In genomic region chr2:38783364-38783763, GRCm38 (mm10) we compare ENCODE assay signal across 20 mouse cellular contexts.
A peak's percentile ranks its signal among the peaks of the same experiment; 100 is the strongest.
DNase-seq lines count a peak whose midpoint lies in the region; ATAC-seq and TF ChIP-seq lines count a peak whose summit lies in the region.
"Had no signal": no experiment of that assay in that cellular context is flagged by ENCODE, and none has a peak within 500 bp of the region (broad histone marks: within the 10 kb centered on the region; RNA-seq: fewer than 3 reads in every experiment).

No protein-coding gene starts in this region.

- H3K27me3 ChIP-seq in liver, adult 2 months (ENCODE audit: control insufficient read depth, insufficient read depth, low read length) = no peaks in the 10 kb centered on the region
- no peaks in the 10 kb centered on the region for H3K27me3 ChIP-seq in liver, embryonic 13.5 days
- no peaks in the 10 kb centered on the region for H3K27me3 ChIP-seq in heart, embryonic 11.5 days (ENCODE audit: control insufficient read depth, insufficient read depth, low read length)
- H3K27me3 ChIP-seq: embryonic facial prominence, embryonic 15.5 days; heart, embryonic 15.5 days had no signal

- peak overlapping the region; percentile 26; the same call in 1 of the 2 replicates for H3K4me2 ChIP-seq in liver, embryonic 13.5 days
- H3K4me2 ChIP-seq in heart, embryonic 11.5 days = no peak overlapping the region
- H3K4me2 ChIP-seq: embryonic facial prominence, embryonic 15.5 days; heart, embryonic 15.5 days had no signal

- 30% methylated on average over 5 of the region's 5 CpGs for WGBS in liver, adult 2 months
- WGBS in liver, embryonic 13.5 days (ENCODE audit: insufficient replicate concordance) = 66% methylated on average over 5 of the region's 5 CpGs
- 65% methylated on average over 5 of the region's 5 CpGs for WGBS in heart, embryonic 11.5 days (ENCODE audit: insufficient replicate concordance)

- H3K4me1 ChIP-seq in liver, adult 2 months (ENCODE audit: control insufficient read depth, insufficient read depth, low read length) = peaks cover 24% of the 10 kb centered on the region; the same call in 1 of the 2 replicates
- H3K4me1 ChIP-seq in liver, embryonic 13.5 days (replicated peaks) = peaks cover 15% of the 10 kb centered on the region
- peaks cover 19% of the 10 kb centered on the region for H3K4me1 ChIP-seq in heart, embryonic 11.5 days (ENCODE audit: control insufficient read depth, insufficient read depth, low read length)

- no peaks in the 10 kb centered on the region for H3K36me3 ChIP-seq in liver, adult 2 months (ENCODE audit: control insufficient read depth, insufficient read depth, low read length)
- H3K36me3 ChIP-seq in liver, embryonic 13.5 days = no peaks in the 10 kb centered on the region
- H3K36me3 ChIP-seq in heart, embryonic 11.5 days (ENCODE audit: control insufficient read depth, insufficient read depth, low read length) = no peaks in the 10 kb centered on the region
- H3K36me3 ChIP-seq: embryonic facial prominence, embryonic 15.5 days; heart, embryonic 15.5 days had no signal

- no peak overlapping the region for H3K27ac ChIP-seq in liver, adult 2 months (replicated peaks; ENCODE audit: insufficient read depth, low read depth, low read length)
- no peak overlapping the region for H3K27ac ChIP-seq in liver, embryonic 13.5 days
- no peak overlapping the region for H3K27ac ChIP-seq in heart, embryonic 11.5 days (ENCODE audit: low read depth, low read length)
- H3K27ac ChIP-seq: embryonic facial prominence, embryonic 15.5 days; heart, embryonic 15.5 days had no signal

- TF ChIP-seq POLR2A in liver, adult 2 months (IDR thresholded peaks at IDR 0.05; ENCODE audit: extremely low read depth, insufficient read depth, low read length) = no peak

- intact Hi-C loops in left cerebral cortex, postnatal 4 days (cut with DNase I) = no loop called here

- no peak for TF ChIP-seq CTCF in liver, adult 2 months (IDR thresholded peaks at IDR 0.05; ENCODE audit: low read depth, low read length)

- ATAC-seq in liver, embryonic 13.5 days (ENCODE audit: low read depth) = no peak
- ATAC-seq in heart, embryonic 11.5 days (replicated peaks; ENCODE audit: insufficient number of reproducible peaks, low FRiP score, low TSS enrichment) = no peak
- ATAC-seq: forebrain, postnatal 0 days; inflammation-experienced regulatory T-cells, adult 6 months had no signal

- H3K9ac ChIP-seq in liver, adult 2 months (ENCODE audit: low read depth, low read length) = peak overlapping the region; percentile 78
- H3K9ac ChIP-seq in liver, embryonic 13.5 days = no peak overlapping the region; the same call in 1 of the 2 replicates
- H3K9ac ChIP-seq in heart, embryonic 11.5 days (ENCODE audit: low read depth, low read length) = no peak overlapping the region
- H3K9ac ChIP-seq: embryonic facial prominence, embryonic 15.5 days; forebrain, postnatal 0 days; heart, embryonic 15.5 days had no signal

- peaks cover 6% of the 10 kb centered on the region; the same call in 1 of the 2 replicates for H3K79me2 ChIP-seq in liver, adult 2 months (ENCODE audit: control insufficient read depth, insufficient read depth, low read length)

- H3K4me3 ChIP-seq in liver, adult 2 months (ENCODE audit: insufficient read depth, low read depth, low read length) = peak overlapping the region; percentile 59
- peak overlapping the region; percentile 26; the same call in 1 of the 2 replicates for H3K4me3 ChIP-seq in liver, embryonic 13.5 days (replicated peaks)
- H3K4me3 ChIP-seq in heart, embryonic 11.5 days (ENCODE audit: low read depth, low read length) = no peak overlapping the region
- H3K4me3 ChIP-seq: embryonic facial prominence, embryonic 15.5 days; heart, embryonic 15.5 days had no signal

- peak; percentile 28 for DNase-seq in liver, adult 2 months (ENCODE audit: extremely low read depth, low read depth, low spot score)
- DNase-seq in liver = no peak
- DNase-seq in embryo, embryonic 10 days (ENCODE audit: low spot score) = peak; percentile 23
- DNase-seq in embryo, embryonic 10.5 days (ENCODE audit: low spot score) = peak; percentile 49
- no peak for DNase-seq in liver, embryonic 13.5 days
- DNase-seq in left cerebral cortex, postnatal 4 days = no peak
- DNase-seq: adrenal gland, adult 2 months; cerebellum, adult 11-12 months; cerebellum, postnatal 10 days; forebrain, postnatal 0 days; gastrocnemius, postnatal 36 days; heart, postnatal 4 days; kidney, adult 18-20 months; kidney, postnatal 4 days; right cerebral cortex, postnatal 25 days; spleen, adult 18-20 months had no signal

- no peaks in the 10 kb centered on the region for H3K9me3 ChIP-seq in liver, embryonic 13.5 days (replicated peaks)
- no peaks in the 10 kb centered on the region for H3K9me3 ChIP-seq in heart, embryonic 11.5 days (replicated peaks; ENCODE audit: control insufficient read depth, low read length)
- H3K9me3 ChIP-seq: embryonic facial prominence, embryonic 15.5 days; heart, embryonic 15.5 days had no signal

Comparison
In these comparisons a context has a peak if more than half of its experiments do, and no peak if none do; other contexts are left out.
1. DNase-seq: peak in liver, adult 2 months (single experiment), embryo, embryonic 10 days (single experiment) and embryo, embryonic 10.5 days (single experiment); none in liver (single experiment), liver, embryonic 13.5 days (single experiment) and left cerebral cortex, postnatal 4 days (single experiment).